Mouse (Mus musculus) midbrain, embryonic 12.5 days (tissue): ENCODE results near the gene Phldb2. TPM values are rescaled to one million over a fixed set of nuclear protein-coding genes. Genes with fewer than 3 reads are reported as not detected.

Source experiments
- ATAC-seq: fragments of 200-750 bp; cut with Nextera tagmentation; 2 replicates; pipeline ENCODE4 v1.8.0; 2017; ENCODE audit warnings: low read depth, moderate TSS enrichment, moderate library complexity; ENCODE audit not compliant: low FRiP score
- H3K27ac ChIP-seq: fragments of 300-500 bp; sonication (generic); replicated peaks from 2 replicates; pipeline ENCODE4 v1.5.1; 2016; ENCODE audit warnings: mild to moderate bottlenecking
- H3K27me3 ChIP-seq: fragments of 300-500 bp; sonication (generic); 2 replicates; pipeline ENCODE4 v1.6.1; 2016; ENCODE audit warnings: mild to moderate bottlenecking
- H3K36me3 ChIP-seq: fragments of 300-500 bp; sonication (generic); 2 replicates; pipeline ENCODE4 v1.6.1; 2016
- H3K4me1 ChIP-seq: fragments of 300-500 bp; sonication (generic); 2 replicates; pipeline ENCODE4 v1.6.1; 2016
- H3K4me2 ChIP-seq: fragments of 300-500 bp; sonication (generic); replicated peaks from 2 replicates; pipeline ENCODE4 v1.6.1; 2016; ENCODE audit warnings: mild to moderate bottlenecking, moderate library complexity
- H3K4me3 ChIP-seq: fragments of 300-500 bp; sonication (generic); 2 replicates; pipeline ENCODE4 v1.5.1; 2016; ENCODE audit warnings: mild to moderate bottlenecking
- H3K9ac ChIP-seq: fragments of 300-500 bp; sonication (generic); replicated peaks from 2 replicates; pipeline ENCODE4 v1.6.1; 2016; ENCODE audit warnings: mild to moderate bottlenecking, moderate library complexity
- H3K9me3 ChIP-seq: fragments of 300-500 bp; sonication (generic); 2 replicates; pipeline ENCODE4 v1.6.1; 2016; ENCODE audit warnings: mild to moderate bottlenecking
- WGBS: fragments of 180-500 bp; shearing (Covaris S2); methylation state at CpG from one replicate; pipeline ENCODE4 v1.1.7; 2016; 5-methylcytosine and 5-hydroxymethylcytosine counted together
- polyA plus RNA-seq: library from polyadenylated mRNA; unstranded; fragments of >200 nt; fragmentation: Nextera tagmentation; extraction: Ambion mirVana; gene quantifications from 2 replicates; pipeline ENCODE4 v1.2.1, GENCODE M21; 2016

Phldb2 gene
- polyA plus RNA-seq, 1 experiment from 2014 or later = 42.6 TPM

- H3K27me3 ChIP-seq = no peaks in the 10 kb centered on the region
- WGBS = 84% methylated on average over 7 of the region's 7 CpGs
- ATAC-seq = no peak
- peaks cover 15% of the 10 kb centered on the region for H3K36me3 ChIP-seq
- no peak overlapping the region for H3K9ac ChIP-seq
- 0 out of 2 replicates have a peak, but pooled peaks cover 3% of the 10 kb centered on the region for H3K4me1 ChIP-seq
- H3K27ac ChIP-seq = no peak overlapping the region
- no peaks in the 10 kb centered on the region for H3K9me3 ChIP-seq
- H3K4me2 ChIP-seq = no peak overlapping the region
- no peak overlapping the region for H3K4me3 ChIP-seq
Measured at GRCm38 (mm10) chr16:45765801-45766494, 187.4 kb downstream of the Phldb2 start.

DNA sequence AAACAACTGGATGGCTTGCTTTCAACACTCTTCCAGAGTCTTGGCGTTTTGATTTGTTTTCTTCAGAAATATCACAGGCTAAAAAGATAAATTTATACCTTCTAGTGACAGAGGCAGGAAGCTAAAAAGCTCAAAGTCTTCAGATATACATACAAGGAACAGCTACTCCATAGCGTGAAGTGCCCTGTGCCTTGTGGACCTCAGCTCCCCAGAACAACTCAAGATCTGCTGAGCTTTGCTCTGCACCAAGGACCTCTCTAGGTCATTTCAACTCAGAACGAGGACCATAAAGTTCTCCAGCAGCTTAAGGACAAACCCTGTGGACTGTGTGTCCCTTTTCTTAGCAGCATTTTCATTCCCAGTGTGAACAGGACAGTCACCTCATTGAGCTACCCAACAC lies 188.3 kb downstream of the Phldb2 start:
- Histone ChIP-seq H3K4me1 (0 out of 2 replicates have a peak, but pooled peaks cover 3% of the 10 kb centered on the region), H3K9ac (no peak overlapping the region), H3K4me2 (no peak overlapping the region), H3K9me3 (no peaks in the 10 kb centered on the region), H3K36me3 (peaks cover 9% of the 10 kb centered on the region), H3K27ac (no peak overlapping the region), H3K4me3 (no peak overlapping the region), H3K27me3 (no peaks in the 10 kb centered on the region)
- 91% methylated on average over 3 of the region's 3 CpGs for WGBS
- ATAC-seq = no peak

GRCm38 (mm10) chr16:45762859-45763505 lies 190.4 kb downstream of the Phldb2 start:
- Histone ChIP-seq H3K27ac (no peak overlapping the region), H3K4me3 (no peak overlapping the region), H3K4me2 (no peak overlapping the region), H3K9ac (no peak overlapping the region), H3K4me1 (no peaks in the 10 kb centered on the region), H3K27me3 (no peaks in the 10 kb centered on the region), H3K9me3 (no peaks in the 10 kb centered on the region), H3K36me3 (peaks cover 4% of the 10 kb centered on the region; the same call in 1 of the 2 replicates)
- ATAC-seq = no peak
- WGBS = 87% methylated on average over 13 of the region's 13 CpGs

- no peak overlapping the region for H3K4me2 ChIP-seq
- H3K27me3 ChIP-seq = no peaks in the 10 kb centered on the region
- no peak overlapping the region for H3K27ac ChIP-seq
- H3K9me3 ChIP-seq = no peaks in the 10 kb centered on the region
- 71% methylated on average over 1 of the region's 1 CpGs for WGBS
- H3K4me3 ChIP-seq = no peak overlapping the region
- no peak overlapping the region for H3K9ac ChIP-seq
- ATAC-seq = no peak
- H3K4me1 ChIP-seq = no peaks in the 10 kb centered on the region
- peaks cover 5% of the 10 kb centered on the region; the same call in 1 of the 2 replicates for H3K36me3 ChIP-seq
Measured at GRCm38 (mm10) chr16:45761425-45761824, 192.0 kb downstream of the Phldb2 start.

DNA sequence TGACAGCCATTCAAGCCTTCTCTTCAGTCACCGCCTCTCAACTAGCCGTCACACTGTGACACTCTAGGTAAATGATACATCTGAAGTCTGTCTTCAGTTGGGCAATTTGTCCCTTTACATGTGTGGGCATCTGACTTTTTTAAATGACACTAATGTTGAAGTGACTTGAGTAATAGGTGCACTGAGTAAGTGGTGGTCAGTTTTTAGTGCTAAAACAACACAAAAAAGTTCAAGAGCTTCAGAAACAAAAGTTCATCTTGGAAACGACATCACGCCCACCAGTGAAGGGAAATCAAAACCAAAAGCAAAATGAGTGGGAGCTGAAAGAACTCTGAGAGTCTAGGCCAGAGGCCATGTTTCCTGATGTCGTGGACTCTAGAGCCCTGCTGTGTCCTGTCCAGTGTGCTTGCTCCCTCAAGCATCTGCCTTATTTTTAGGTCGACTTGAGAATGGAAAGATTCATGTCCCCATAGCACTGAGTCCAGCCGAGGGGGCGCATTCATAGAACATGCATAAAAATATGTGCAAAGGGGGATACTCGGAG lies 194.6 kb downstream of the Phldb2 start:
- Histone ChIP-seq H3K27ac (no peak overlapping the region), H3K9me3 (no peaks in the 10 kb centered on the region), H3K4me3 (no peak overlapping the region), H3K4me1 (no peaks in the 10 kb centered on the region), H3K27me3 (no peaks in the 10 kb centered on the region), H3K9ac (no peak overlapping the region), H3K36me3 (peaks cover 5% of the 10 kb centered on the region; the same call in 1 of the 2 replicates), H3K4me2 (no peak overlapping the region)
- ATAC-seq = no peak
- 87% methylated on average over 9 of the region's 9 CpGs for WGBS

- no peaks in the 10 kb centered on the region for H3K27me3 ChIP-seq
- peaks cover 2% of the 10 kb centered on the region; the same call in 1 of the 2 replicates for H3K36me3 ChIP-seq
- H3K9ac ChIP-seq = no peak overlapping the region
- H3K27ac ChIP-seq = no peak overlapping the region
- 88% methylated on average over 12 of the region's 12 CpGs for WGBS
- no peaks in the 10 kb centered on the region for H3K9me3 ChIP-seq
- no peak for ATAC-seq
- H3K4me2 ChIP-seq = no peak overlapping the region
- H3K4me3 ChIP-seq = no peak overlapping the region
- no peaks in the 10 kb centered on the region for H3K4me1 ChIP-seq
Measured at GRCm38 (mm10) chr16:45757421-45758078, 195.8 kb downstream of the Phldb2 start.

DNA sequence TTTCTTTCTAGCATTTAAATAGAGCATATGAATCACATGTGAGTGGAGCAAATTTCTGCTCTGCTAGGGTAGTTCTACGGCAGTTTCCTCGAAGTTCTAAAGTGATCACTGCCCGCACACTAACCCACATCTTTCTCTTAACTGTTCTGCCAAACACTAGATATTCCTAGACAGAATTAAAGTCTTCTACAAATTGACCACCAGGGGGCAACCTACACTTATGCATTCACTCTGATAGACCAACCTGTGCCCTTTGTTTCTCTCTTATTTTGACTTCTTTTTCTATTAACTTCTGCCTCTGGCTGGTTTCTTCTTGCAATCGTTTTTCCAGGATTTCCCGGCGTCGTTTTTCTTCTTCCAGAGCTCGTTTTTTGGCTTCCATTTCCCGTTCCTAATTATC lies 196.5 kb downstream of the Phldb2 start:
- Histone ChIP-seq H3K4me2 (no peak overlapping the region), H3K36me3 (peaks cover 2% of the 10 kb centered on the region), H3K4me1 (no peaks in the 10 kb centered on the region), H3K9ac (no peak overlapping the region), H3K27ac (no peak overlapping the region), H3K4me3 (no peak overlapping the region), H3K9me3 (no peaks in the 10 kb centered on the region), H3K27me3 (no peaks in the 10 kb centered on the region)
- ATAC-seq = peak; percentile 69; the same call in 1 of the 2 replicates
- 48% methylated on average over 9 of the region's 9 CpGs for WGBS

GRCm38 (mm10) chr16:45743591-45744144 lies 209.7 kb downstream of the Phldb2 start:
- Histone ChIP-seq H3K27ac (peak overlapping the region; percentile 90), H3K4me1 (peaks cover 15% of the 10 kb centered on the region), H3K27me3 (no peaks in the 10 kb centered on the region), H3K9me3 (no peaks in the 10 kb centered on the region), H3K36me3 (peaks cover 7% of the 10 kb centered on the region), H3K4me2 (peak overlapping the region; percentile 62), H3K9ac (no peak overlapping the region), H3K4me3 (no peak overlapping the region)
- no peak for ATAC-seq
- WGBS = 67% methylated on average over 4 of the region's 4 CpGs

GRCm38 (mm10) chr16:45742615-45743476 lies 210.6 kb downstream of the Phldb2 start, which contains the start of gene Abhd10:
TSS of gene Abhd10 (minus strand) at chr16:45742955.
- peaks cover 6% of the 10 kb centered on the region for H3K36me3 ChIP-seq
- peak within 1 kb of the TSS; percentile 84 for H3K9ac ChIP-seq
- peak; percentile 97 for ATAC-seq
- peak within 1 kb of the TSS; percentile 85 for H3K4me3 ChIP-seq
- H3K4me1 ChIP-seq = peaks cover 15% of the 10 kb centered on the region
- H3K27me3 ChIP-seq = no peaks in the 10 kb centered on the region
- 1% methylated on average over 50 of the region's 51 CpGs for WGBS
- no peaks in the 10 kb centered on the region for H3K9me3 ChIP-seq
- H3K27ac ChIP-seq = peak within 1 kb of the TSS; percentile 90
- H3K4me2 ChIP-seq = peak within 1 kb of the TSS; percentile 62

DNA sequence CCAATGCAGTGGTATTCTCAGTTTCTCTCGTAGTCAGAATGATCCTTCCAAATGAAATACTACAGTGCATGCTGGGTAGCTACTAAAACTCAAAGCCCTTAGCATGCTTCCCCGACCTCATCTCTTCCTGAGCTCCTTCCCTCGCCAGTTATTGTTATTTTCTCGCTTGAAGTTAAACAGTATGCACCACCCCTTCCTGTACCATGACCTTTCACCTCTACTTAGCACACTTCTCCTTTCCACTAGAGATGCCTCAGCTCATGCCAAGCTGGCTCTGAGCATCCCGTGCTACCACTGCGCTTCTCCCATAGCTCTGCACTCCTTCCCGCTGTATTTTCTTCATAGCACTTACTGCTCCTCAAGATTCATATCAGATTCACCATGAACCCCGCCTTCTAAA lies 215.5 kb downstream of the Phldb2 start:
- Histone ChIP-seq H3K9me3 (no peaks in the 10 kb centered on the region), H3K27me3 (no peaks in the 10 kb centered on the region), H3K27ac (no peak overlapping the region), H3K4me2 (no peak overlapping the region), H3K4me3 (no peak overlapping the region), H3K9ac (no peak overlapping the region), H3K4me1 (peaks cover 9% of the 10 kb centered on the region), H3K36me3 (peaks cover 45% of the 10 kb centered on the region)
- ATAC-seq = no peak
- 92% methylated on average over 8 of the region's 8 CpGs for WGBS

- Histone ChIP-seq H3K4me2 (no peak overlapping the region), H3K36me3 (peaks cover 52% of the 10 kb centered on the region), H3K4me3 (no peak overlapping the region), H3K9ac (no peak overlapping the region), H3K9me3 (no peaks in the 10 kb centered on the region), H3K27me3 (no peaks in the 10 kb centered on the region), H3K27ac (no peak overlapping the region), H3K4me1 (peaks cover 9% of the 10 kb centered on the region)
- 97% methylated on average over 3 of the region's 3 CpGs for WGBS
- ATAC-seq = no peak
Measured at GRCm38 (mm10) chr16:45736724-45737123, 216.7 kb downstream of the Phldb2 start.
